Mouse (Mus musculus) heart, embryonic 14.5 days (tissue): ENCODE results near the gene Mcm2. TPM values are rescaled to one million over a fixed set of nuclear protein-coding genes. Genes with fewer than 3 reads are reported as not detected.
A peak's percentile ranks its signal among the peaks of the same experiment; 100 is the strongest.

Experiments used
- ATAC-seq: fragments of 200-750 bp; cut with Nextera tagmentation; 2 replicates; pipeline ENCODE4 v1.8.0; 2017; ENCODE audit warnings: low read depth, moderate TSS enrichment; ENCODE audit not compliant: insufficient number of reproducible peaks, insufficient read depth, low FRiP score
- H3K27ac ChIP-seq, 2 experiments: fragments of 200-500 bp in 1 of 2; fragments of 300-500 bp in 1 of 2; sonication (generic) in 1 of 2; replicated peaks in 1 of 2; 2 replicates each; pipeline ENCODE4 v1.5.1; 2012 to 2014; ENCODE audit warnings: low read depth in 2 of 2, low read length in 2 of 2, control low read depth in 1 of 2, mild to moderate bottlenecking in 1 of 2, mixed read lengths in 1 of 2; ENCODE audit not compliant: control insufficient read depth in 1 of 2, insufficient read depth in 1 of 2
- H3K27me3 ChIP-seq: fragments of 300-500 bp; sonication (generic); 2 replicates; pipeline ENCODE4 v1.6.1; 2014; ENCODE audit warnings: mild to moderate bottlenecking, low read length, control low read depth; ENCODE audit not compliant: control insufficient read depth, insufficient read depth
- H3K36me3 ChIP-seq: fragments of 300-500 bp; sonication (generic); 2 replicates; pipeline ENCODE4 v1.6.1; 2014; ENCODE audit warnings: mild to moderate bottlenecking, control low read depth, low read length, mixed read lengths; ENCODE audit not compliant: control insufficient read depth, insufficient read depth
- H3K4me1 ChIP-seq, 2 experiments: fragments of 200-500 bp in 1 of 2; fragments of 300-500 bp in 1 of 2; sonication (generic) in 1 of 2; 2 replicates each; pipeline ENCODE4 v1.6.1; 2012 to 2014; ENCODE audit warnings: low read length in 2 of 2, control low read depth in 1 of 2, mixed read lengths in 1 of 2; ENCODE audit not compliant: control insufficient read depth in 2 of 2, insufficient read depth in 2 of 2
- H3K4me2 ChIP-seq: fragments of 300-500 bp; sonication (generic); 2 replicates; pipeline ENCODE4 v1.6.1; 2014; ENCODE audit warnings: mild to moderate bottlenecking, low read length
- H3K4me3 ChIP-seq, 2 experiments: fragments of 200-500 bp in 1 of 2; fragments of 300-500 bp in 1 of 2; sonication (generic) in 1 of 2; 2 replicates each; pipeline ENCODE4 v1.5.1; 2012 to 2014; ENCODE audit warnings: low read length in 2 of 2, mild to moderate bottlenecking in 2 of 2, control low read depth in 1 of 2, low read depth in 1 of 2, moderate library complexity in 1 of 2; ENCODE audit not compliant: control insufficient read depth in 1 of 2, insufficient read depth in 1 of 2
- H3K9ac ChIP-seq: fragments of 300-500 bp; sonication (generic); 2 replicates; pipeline ENCODE4 v1.6.1; 2014; ENCODE audit warnings: mild to moderate bottlenecking, low read length
- H3K9me3 ChIP-seq: fragments of 300-500 bp; sonication (generic); 2 replicates; pipeline ENCODE4 v1.6.1; 2016; ENCODE audit warnings: low read length, control low read depth; ENCODE audit not compliant: control insufficient read depth
- WGBS: fragments of 180-500 bp; shearing (Covaris S2); extraction: QIAGEN DNeasy Blood & Tissue Kit; methylation state at CpG from one replicate; pipeline ENCODE4 v1.1.7; 2014; 5-methylcytosine and 5-hydroxymethylcytosine counted together
- polyA plus RNA-seq: library from polyadenylated mRNA; unstranded; fragments of >200 nt; fragmentation: Nextera tagmentation; extraction: Ambion mirVana; gene quantifications from 2 replicates; pipeline ENCODE4 v1.2.1, GENCODE M21; 2014

Gene Mcm2
- polyA plus RNA-seq, 1 experiment from 2014 or later = 79.2 TPM

GRCm38 (mm10) chr6:88840791-88841513 lies 57.6 kb downstream of the Mcm2 start:
- ATAC-seq = no peak
- no peaks in the 10 kb centered on the region for H3K9me3 ChIP-seq

GRCm38 (mm10) chr6:88840211-88840610 lies 58.4 kb downstream of the Mcm2 start:
- Histone ChIP-seq H3K9me3 (no peaks in the 10 kb centered on the region), H3K4me2 (no peak overlapping the region), H3K4me3 (no peak overlapping the region), H3K9ac (0 out of 2 replicates have a peak overlapping the region, but pooled peaks have one; percentile 88), H3K27me3 (no peaks in the 10 kb centered on the region), H3K27ac (no peak overlapping the region), H3K4me1 (peaks cover 12 to 19% of the 10 kb centered on the region in 2 experiments), H3K36me3 (peaks cover 49% of the 10 kb centered on the region)
- 67% methylated on average over 3 of the region's 3 CpGs for WGBS
- ATAC-seq = no peak

More at GRCm38 (mm10) chr6:88840791-88841513, 57.6 kb downstream of the Mcm2 start:
- Histone ChIP-seq H3K27me3 (no peaks in the 10 kb centered on the region), H3K27ac (peak overlapping the region; percentile 73 to 88), H3K4me1 (peaks cover 12 to 19% of the 10 kb centered on the region in 2 experiments), H3K9ac (peak overlapping the region; percentile 88), H3K4me2 (peak overlapping the region; percentile 86), H3K36me3 (peaks cover 43% of the 10 kb centered on the region), H3K4me3 (peak overlapping the region; percentile 79 to 84)
- 52% methylated on average over 9 of the region's 9 CpGs for WGBS

GRCm38 (mm10) chr6:88839135-88839970 lies 59.2 kb downstream of the Mcm2 start:
- Histone ChIP-seq H3K4me1 (peaks cover 12 to 19% of the 10 kb centered on the region in 2 experiments), H3K9me3 (no peaks in the 10 kb centered on the region), H3K27me3 (no peaks in the 10 kb centered on the region), H3K36me3 (peaks cover 49% of the 10 kb centered on the region), H3K4me2 (no peak overlapping the region), H3K9ac (no peak overlapping the region), H3K27ac (no peak overlapping the region), H3K4me3 (no peak overlapping the region)
- no peak for ATAC-seq
- WGBS = 75% methylated on average over 26 of the region's 26 CpGs

- WGBS = 85% methylated on average over 10 of the region's 10 CpGs
Measured at GRCm38 (mm10) chr6:88838613-88839012, 60.0 kb downstream of the Mcm2 start.

GRCm38 (mm10) chr6:88837999-88838398 lies 60.6 kb downstream of the Mcm2 start:
- no peak for ATAC-seq
- no peak overlapping the region for H3K4me2 ChIP-seq
- H3K9ac ChIP-seq = no peak overlapping the region
- H3K27ac ChIP-seq = no peak overlapping the region
- peaks cover 16 to 26% of the 10 kb centered on the region in 2 experiments for H3K4me1 ChIP-seq
- no peaks in the 10 kb centered on the region for H3K9me3 ChIP-seq
- no peak overlapping the region for H3K4me3 ChIP-seq
- 90% methylated on average over 12 of the region's 12 CpGs for WGBS
- H3K36me3 ChIP-seq = peaks cover 49% of the 10 kb centered on the region
- no peaks in the 10 kb centered on the region for H3K27me3 ChIP-seq

More at GRCm38 (mm10) chr6:88838613-88839012, 60.0 kb downstream of the Mcm2 start:
- H3K4me3 ChIP-seq = no peak overlapping the region
- no peak for ATAC-seq
- H3K36me3 ChIP-seq = peaks cover 49% of the 10 kb centered on the region
- no peaks in the 10 kb centered on the region for H3K9me3 ChIP-seq
- no peak overlapping the region for H3K9ac ChIP-seq
- no peak overlapping the region for H3K27ac ChIP-seq
- peaks cover 17 to 26% of the 10 kb centered on the region in 2 experiments for H3K4me1 ChIP-seq
- no peaks in the 10 kb centered on the region for H3K27me3 ChIP-seq
- no peak overlapping the region for H3K4me2 ChIP-seq

- Histone ChIP-seq H3K9ac (no peak overlapping the region), H3K27ac (no peak overlapping the region), H3K4me1 (peaks cover 15 to 21% of the 10 kb centered on the region in 2 experiments), H3K4me2 (no peak overlapping the region), H3K27me3 (no peaks in the 10 kb centered on the region), H3K36me3 (peaks cover 49% of the 10 kb centered on the region), H3K4me3 (no peak overlapping the region), H3K9me3 (no peaks in the 10 kb centered on the region)
- ATAC-seq = no peak
- 86% methylated on average over 28 of the region's 28 CpGs for WGBS
Measured at GRCm38 (mm10) chr6:88836178-88836819, 62.3 kb downstream of the Mcm2 start.

- Histone ChIP-seq H3K27me3 (no peaks in the 10 kb centered on the region), H3K36me3 (peaks cover 47% of the 10 kb centered on the region), H3K9ac (no peak overlapping the region), H3K27ac (no peak overlapping the region), H3K4me2 (no peak overlapping the region), H3K4me3 (no peak overlapping the region), H3K4me1 (peaks cover 8 to 13% of the 10 kb centered on the region in 2 experiments), H3K9me3 (no peaks in the 10 kb centered on the region)
- no peak for ATAC-seq
- 77% methylated on average over 5 of the region's 5 CpGs for WGBS
Measured at GRCm38 (mm10) chr6:88835047-88835446, 63.5 kb downstream of the Mcm2 start.
